Mouse (Mus musculus) heart, postnatal 14 days (tissue): ENCODE measurements around the gene Pias4. TPM values are rescaled to one million over a fixed set of nuclear protein-coding genes. Genes with fewer than 3 reads are reported as not detected.

Experiments
- DNase-seq, 2 experiments: peaks; one replicate each; pipeline ENCODE4 v3.0.0; 2021 to 2022
- intact Hi-C: fragments of 180-260 bp; cut with DNase I; formaldehyde crosslinking; loops from one replicate; pipeline ENCODE4 v1.15.1; 2025
- total RNA-seq, 2 experiments: library from RNA; stranded (reverse); gene quantifications; 2 replicates each; pipeline ENCODE4 v1.2.3; 2021

Pias4 gene
- total RNA-seq, 2 experiments from 2014 or later, result 15.2 to 18.3 TPM

GRCm38 (mm10) chr10:81142551-81142981 is 25.2 kb downstream of the Pias4 start:
- intact Hi-C loops, result no loop called here
- DNase-seq, result no peak

DNA sequence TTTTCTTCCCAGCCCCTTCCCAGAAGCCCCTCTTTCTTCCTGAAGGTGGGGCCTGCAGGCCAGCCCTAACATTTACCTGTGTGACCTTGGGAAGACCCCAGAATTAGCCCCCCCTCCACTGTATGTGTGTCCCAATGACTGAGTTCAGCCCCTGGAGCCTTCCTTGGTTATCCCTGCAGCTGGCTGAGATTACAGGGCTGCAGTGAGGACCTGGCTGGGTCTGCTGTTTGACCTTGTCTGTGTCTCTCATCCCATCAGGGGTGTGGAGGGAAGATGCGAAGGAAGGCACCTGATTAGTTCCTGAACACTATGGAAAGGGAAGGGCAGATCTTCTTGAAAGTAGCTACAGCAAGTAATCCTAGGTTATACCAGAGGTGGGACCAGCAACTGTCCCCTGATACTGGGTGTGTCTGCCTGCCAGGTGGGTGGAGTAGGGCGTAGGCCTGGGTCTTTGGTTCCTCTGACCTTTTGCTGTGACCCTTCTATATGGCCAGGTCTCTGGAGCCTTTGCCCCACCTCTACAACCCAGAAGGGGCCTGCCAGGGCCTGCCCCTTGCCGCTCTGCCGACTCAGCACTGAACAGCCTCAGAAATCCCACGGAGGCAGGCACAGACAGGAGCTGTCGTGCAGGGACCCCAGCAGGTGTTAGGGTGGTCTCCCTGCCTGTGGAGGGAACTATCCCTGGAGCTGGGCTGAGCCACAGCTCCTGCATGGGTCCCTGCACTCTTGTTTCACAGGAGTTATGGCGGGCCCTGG is 26.1 kb downstream of the Pias4 start:
- intact Hi-C loops, result no loop called here
- DNase-seq, result no peak

DNA sequence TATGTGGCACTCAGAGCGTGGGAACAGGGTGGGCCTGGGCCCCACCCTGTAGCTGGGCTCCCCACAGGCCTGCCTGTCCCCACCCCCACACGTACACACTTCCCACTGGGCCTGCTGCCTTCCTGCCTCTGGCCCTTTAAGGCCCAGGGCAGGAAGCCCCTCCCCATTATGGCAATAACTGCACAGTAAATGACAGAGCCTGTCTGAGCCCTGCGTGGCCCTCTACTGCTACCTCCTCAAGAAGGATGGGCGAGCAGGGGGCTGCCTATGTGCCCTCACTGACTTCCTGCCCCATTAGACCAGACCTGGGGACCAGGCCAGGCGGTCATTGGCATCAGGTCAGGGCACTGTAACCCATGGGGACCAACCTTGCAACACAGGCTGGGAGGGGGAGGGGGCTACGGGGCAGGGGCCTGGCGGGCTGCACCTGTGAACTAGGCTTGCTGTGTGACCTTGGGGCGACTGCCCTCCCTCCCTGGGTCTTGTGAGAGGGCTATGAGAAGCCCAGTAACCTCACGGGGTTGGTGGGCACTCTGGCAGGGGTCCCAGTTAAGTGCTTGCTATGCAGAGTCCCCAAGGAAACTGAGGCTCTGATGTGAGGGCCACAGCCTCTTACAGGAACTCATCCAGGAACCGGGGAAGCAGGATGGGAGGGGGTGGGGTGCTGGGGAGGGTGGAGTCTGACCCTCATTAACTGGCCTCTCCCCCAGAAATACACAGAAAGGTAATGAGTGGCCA is 26.8 kb downstream of the Pias4 start:
- DNase-seq, result peak in 1 of 2 experiments; percentile 63
- intact Hi-C loops, result no loop called here

DNA sequence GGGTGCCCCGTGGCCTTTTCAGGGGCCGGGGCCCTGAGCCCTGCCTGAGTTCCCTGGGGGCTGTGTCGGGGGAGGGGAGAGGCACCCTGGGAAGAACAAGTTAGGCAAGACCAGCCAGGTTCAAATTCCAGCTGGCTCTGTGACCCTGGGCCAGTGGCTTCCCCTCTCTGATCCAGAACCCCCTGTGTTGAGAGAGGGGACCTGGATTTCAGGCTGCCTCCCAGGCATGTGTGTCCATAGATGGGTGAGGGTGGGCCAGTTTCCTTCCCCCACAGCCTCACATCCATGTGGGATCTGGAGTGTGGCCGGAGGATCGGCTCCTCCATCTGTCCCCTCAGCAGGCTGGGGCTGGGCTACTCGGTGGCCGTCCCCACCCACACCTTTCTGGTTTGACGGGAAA is 27.7 kb downstream of the Pias4 start:
- intact Hi-C loops, result no loop called here
- DNase-seq, result no peak

DNA sequence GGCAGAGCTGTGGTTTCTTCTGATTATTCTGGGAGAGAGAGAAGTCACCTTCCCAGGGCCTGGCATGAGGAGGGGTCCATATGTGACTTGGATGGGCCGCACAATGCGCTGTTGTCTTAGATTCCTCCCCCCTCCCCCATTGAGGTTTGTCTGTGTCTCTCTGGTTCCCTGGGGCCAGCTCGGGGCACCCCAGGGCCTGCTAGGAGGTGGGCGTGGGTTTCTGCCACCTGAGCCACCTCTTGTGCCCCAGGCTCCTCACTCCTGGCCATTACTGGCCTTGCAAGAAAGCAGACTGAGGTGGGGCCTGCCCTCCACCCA is 28.2 kb downstream of the Pias4 start:
- intact Hi-C loops, result loop anchor here (2.0 kb wide), 1 partner anchor 27 kb away; the partner anchor contains the start of gene Pias4
- no peak for DNase-seq

- intact Hi-C loops, result loop anchor here (2.0 kb wide), 1 partner anchor 28 kb away; the partner anchor contains the start of gene Pias4
- DNase-seq, result no peak
Measured at GRCm38 (mm10) chr10:81138821-81139528, 28.7 kb downstream of the Pias4 start.

GRCm38 (mm10) chr10:81138131-81138782 is 29.5 kb downstream of the Pias4 start:
- intact Hi-C loops, result loop anchor here (2.0 kb wide), 1 partner anchor 29 kb away; the partner anchor contains the start of gene Pias4
- DNase-seq, result peak; percentile 54 to 65

DNA sequence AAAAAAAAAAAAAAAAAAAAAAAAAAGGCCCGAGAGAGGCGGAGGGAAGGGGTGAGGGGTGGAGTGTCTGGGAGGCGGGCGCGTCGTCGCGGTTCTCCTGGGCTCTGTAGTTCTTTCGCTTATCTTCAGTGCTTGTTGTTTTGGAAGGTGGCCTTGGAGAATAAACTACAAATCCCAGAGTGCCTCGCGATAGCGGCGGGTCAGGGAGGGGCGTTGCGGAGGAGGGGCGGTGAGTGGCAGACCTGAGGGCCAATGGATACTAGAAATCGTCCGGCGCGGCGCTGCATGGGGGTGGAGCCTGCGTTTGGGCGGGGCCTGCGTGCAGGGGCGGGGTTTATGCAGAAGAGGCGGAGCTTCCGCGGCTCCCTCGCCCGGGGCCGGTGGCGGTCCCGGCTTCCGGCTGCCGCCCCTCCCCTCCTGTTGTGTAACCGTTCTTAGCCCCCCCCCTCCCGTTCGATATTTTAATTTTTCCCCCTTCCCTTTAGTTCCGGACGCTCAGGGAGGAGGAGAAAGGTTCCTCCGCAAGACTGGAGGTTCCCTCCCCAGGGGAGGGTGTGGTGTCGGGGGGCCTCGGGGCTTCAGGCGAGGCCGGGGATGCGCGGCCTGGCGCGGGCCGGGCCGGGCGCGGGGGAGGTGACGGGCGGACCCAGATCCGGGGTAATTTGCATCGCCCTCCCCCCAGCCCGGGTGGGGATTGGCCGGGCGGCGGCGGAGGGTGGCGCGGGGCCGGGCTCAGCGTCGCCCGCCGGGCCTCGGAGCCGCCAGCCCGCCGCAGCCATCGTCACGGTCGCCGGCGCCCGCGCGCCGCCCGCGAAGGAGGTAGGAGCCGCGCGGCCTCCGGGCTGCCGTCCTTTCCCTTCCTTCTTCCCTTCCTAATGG is 30.2 kb downstream of the Pias4 start:
- peak; percentile 99 to 100 for DNase-seq
- intact Hi-C loops, result loop anchor here (2.0 kb wide), 1 partner anchor 29 kb away; the partner anchor contains the start of gene Pias4

DNA sequence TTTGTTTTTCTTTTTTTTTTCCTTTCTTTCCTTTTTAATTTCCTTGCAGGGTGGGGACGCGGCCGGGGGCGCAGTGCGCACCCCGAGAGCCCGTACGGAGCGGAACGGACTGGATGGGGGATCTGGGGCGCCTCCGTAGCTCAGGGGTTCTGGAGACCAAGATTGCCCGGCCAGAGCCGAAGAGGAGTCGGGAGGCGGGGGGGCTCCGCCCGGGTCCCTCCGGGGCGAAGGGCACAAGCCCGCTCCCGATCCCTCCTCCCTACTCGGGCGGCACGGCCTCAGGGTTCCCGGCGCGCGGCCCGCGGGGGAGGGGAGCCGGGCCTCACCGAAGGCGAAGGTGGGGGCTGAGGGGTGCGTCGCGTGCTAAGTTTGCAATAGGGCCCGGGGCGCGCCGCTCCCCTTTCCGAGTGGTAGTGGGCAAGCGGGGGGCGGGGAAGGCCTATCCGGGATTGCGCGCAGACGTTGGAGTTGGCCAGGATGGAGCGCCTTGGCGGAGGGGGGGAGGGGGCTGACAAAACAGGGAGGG is 31.0 kb downstream of the Pias4 start:
- peak; percentile 83 for DNase-seq
- intact Hi-C loops, result no loop called here

DNA sequence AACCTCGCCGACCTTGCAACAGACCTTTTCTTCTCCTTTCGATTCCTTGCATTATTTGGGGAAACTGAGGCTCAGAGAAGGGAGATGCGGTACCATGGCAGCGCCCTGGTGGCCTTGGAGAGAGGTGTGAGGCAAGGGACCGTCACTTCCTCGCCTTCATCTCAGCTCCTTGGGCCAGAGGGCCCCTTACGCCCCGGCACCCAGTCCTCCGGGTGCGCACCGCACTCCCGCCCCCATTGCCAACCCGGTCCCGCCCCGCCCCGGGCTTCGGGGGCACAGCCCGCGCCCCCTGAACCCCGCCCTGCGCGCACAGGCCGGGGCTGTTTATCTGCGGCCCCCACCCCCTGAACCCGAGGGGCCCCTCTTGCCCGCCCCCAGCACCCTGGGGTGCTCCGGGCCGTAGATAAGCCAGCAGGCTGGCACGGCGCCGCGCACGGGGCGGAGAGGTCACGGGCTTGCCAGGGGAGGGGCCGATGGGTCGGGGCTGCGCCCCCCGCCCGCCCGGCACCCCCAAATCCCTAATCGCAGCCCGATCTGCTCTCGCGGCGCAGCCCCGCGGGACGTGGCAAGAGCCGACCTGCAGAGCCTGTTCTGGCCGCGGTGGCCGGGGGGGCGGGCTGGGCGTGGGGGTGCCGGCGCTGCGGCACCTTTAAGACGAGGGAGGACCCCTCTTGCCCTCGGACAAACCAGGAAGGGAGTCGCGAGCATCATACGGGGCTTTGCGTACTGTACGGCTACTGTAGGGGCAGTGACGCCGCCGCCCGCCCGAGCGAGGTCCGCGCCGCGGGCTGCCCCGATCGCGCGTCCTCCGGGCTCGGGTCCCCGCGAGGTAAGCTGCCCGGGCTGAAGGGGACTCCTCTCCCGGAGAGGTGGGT is 31.7 kb downstream of the Pias4 start:
- peak; percentile 81 to 82 for DNase-seq
- intact Hi-C loops, result no loop called here

- DNase-seq, result peak in 1 of 2 experiments; percentile 49
- intact Hi-C loops, result no loop called here
Measured at GRCm38 (mm10) chr10:81134966-81135681, 32.6 kb downstream of the Pias4 start, which contains the start of gene Zbtb7a. Gene Zbtb7a, plus strand, starts transcription at chr10:81135220.

DNA sequence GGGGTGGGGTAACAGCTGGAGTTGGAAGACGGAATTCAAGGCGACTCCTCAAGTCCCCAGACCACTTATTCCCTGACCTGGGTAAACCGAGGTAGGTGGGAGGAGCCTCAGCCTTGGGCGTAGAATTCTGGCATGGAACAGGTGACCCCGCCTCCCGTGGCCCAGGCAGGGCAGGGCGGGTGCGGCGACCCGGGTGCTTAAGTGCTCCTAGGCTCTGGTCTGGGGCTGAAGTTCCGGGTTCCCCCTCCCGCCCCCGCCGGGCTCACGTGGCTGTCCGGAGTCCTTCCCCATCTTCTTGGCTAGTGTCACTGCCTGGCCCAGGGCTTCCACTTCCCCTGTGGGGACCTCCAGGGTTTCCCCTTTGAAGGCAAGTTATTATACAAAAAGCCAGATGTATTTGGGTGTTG is 33.5 kb downstream of the Pias4 start:
- intact Hi-C loops, result no loop called here
- DNase-seq, result peak; percentile 73 to 75

GRCm38 (mm10) chr10:81123500-81123899 is 44.2 kb downstream of the Pias4 start:
- no peak for DNase-seq

DNA sequence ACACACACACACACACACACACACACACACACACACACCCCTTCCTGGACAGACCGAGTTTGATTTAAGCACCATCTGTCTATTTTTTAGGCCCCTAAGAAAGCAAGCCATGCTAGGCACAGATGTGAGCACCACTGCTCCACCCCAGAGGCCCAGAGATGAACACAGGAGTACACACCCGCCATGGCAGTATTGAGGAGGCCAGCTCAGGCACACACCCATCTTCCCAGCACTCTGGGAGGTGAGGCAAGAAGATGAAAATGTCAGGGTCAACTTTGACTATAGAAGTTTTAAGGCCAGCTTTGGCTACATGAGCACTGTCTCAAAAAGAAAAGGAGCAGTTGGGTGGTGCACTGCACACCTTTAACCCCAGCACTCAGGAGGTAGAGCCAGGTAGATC is 44.8 kb downstream of the Pias4 start:
- intact Hi-C loops, result no loop called here

More at GRCm38 (mm10) chr10:81123500-81123899, 44.2 kb downstream of the Pias4 start:
- intact Hi-C loops, result no loop called here

DNA sequence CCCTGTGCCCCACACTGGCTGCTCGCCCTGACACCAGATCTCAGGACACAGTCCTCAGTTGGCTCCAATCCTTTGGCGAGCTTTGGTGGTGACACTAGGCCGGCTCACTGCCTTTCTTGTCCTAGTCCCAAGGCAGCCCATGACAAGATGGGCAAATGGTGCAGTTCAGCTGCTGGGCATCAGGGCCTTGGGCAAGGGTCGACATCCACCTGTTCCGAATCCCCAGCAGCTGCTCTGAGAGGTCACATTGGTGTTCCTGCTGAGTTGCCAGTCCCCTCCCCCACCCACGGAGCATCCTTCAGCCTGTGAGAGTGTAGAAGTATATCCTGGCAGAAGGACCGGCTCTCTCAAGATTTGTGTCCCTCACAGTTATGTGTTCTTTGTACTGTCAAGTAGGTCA is 47.1 kb downstream of the Pias4 start:
- intact Hi-C loops, result no loop called here
- DNase-seq, result no peak

More for the DNA sequence above, 44.8 kb downstream of the Pias4 start:
- DNase-seq, result no peak

- intact Hi-C loops, result no loop called here
- DNase-seq, result no peak
Measured at GRCm38 (mm10) chr10:81119625-81120024, 48.1 kb downstream of the Pias4 start.

DNA sequence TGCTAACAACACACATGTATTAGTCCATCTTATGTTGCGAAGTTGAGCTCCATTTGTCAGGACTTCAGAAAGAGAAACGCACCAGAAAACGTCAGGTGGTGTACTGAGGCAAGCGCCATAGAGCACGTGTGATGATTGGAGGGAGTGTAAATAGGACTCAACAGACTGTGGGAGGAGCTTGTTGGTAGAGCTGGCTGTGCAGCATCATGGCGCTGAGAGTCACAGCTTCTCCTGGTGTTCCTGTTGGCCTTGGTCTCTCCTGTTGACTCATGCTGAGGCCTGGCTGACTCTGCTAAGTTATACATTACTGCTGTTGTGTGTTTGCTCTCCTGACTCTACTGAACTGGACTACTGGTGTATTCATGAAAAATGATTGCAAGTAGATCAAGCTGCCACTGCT is 54.8 kb downstream of the Pias4 start:
- DNase-seq, result no peak
- intact Hi-C loops, result no loop called here
